Mouse (Mus musculus): ENCODE measurements at regions not wholly inside any gene's neighbourhood (a gene's known extent, or its start where the extent isn't known, plus 50 kb on each side); places are given as distances from the start of the nearest gene placed in this dataset.

- H3K4me1 ChIP-seq (ENCODE audit: control insufficient read depth, insufficient read depth, insufficient read length, low read length): no peaks in the 10 kb centered on the region
- H3K27ac ChIP-seq (replicated peaks; ENCODE audit: low read depth, low read length): no peak overlapping the region
- no peak overlapping the region for H3K4me3 ChIP-seq (ENCODE audit: insufficient read depth, low read depth, low read length)
These were observed 187.1 kb upstream of the Atp2b1 start for GRCm38 (mm10) chr10:98727130-98727529.

DNA sequence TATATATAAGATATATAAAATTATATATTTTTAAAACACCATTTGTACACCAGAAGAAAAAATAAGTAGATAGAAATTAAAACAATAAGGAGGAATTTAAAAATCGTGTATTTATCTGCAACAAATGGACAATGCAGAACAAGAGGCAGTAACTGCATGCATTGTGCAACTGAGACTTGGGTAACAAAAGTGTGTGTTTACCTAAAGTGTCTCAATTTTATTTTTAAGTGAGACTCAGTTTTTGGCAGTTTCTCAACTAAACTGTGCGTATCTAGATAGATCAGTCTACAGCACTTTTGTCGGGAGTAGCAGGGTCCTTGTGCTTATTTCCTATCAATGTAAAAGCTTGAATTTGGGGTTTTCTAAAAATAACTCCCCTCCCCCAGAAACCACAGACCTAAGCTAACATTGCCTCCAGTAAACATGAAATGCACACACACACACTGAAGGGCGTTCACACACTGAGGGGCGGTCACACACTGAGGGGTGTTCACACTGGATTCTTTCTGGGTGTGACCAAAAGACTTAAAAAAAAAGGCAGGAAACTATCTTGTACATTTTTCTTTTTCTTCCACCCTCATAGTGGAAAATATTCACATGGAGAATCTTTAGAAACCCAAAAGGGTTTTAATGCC lies 185.7 kb upstream of the Atp2b1 start:
- no peak overlapping the region for H3K27ac ChIP-seq (replicated peaks; ENCODE audit: low read depth, low read length)
- no peak overlapping the region for H3K4me3 ChIP-seq (ENCODE audit: insufficient read depth, low read depth, low read length)
- no peaks in the 10 kb centered on the region for H3K4me1 ChIP-seq (ENCODE audit: control insufficient read depth, insufficient read depth, insufficient read length, low read length)

- H3K27ac ChIP-seq (replicated peaks; ENCODE audit: low read depth, low read length): no peak overlapping the region
- H3K4me1 ChIP-seq (ENCODE audit: control insufficient read depth, insufficient read depth, insufficient read length, low read length): no peaks in the 10 kb centered on the region
- H3K4me3 ChIP-seq (ENCODE audit: insufficient read depth, low read depth, low read length): no peak overlapping the region
These were observed 180.1 kb upstream of the Atp2b1 start for GRCm38 (mm10) chr10:98733950-98734585.

DNA sequence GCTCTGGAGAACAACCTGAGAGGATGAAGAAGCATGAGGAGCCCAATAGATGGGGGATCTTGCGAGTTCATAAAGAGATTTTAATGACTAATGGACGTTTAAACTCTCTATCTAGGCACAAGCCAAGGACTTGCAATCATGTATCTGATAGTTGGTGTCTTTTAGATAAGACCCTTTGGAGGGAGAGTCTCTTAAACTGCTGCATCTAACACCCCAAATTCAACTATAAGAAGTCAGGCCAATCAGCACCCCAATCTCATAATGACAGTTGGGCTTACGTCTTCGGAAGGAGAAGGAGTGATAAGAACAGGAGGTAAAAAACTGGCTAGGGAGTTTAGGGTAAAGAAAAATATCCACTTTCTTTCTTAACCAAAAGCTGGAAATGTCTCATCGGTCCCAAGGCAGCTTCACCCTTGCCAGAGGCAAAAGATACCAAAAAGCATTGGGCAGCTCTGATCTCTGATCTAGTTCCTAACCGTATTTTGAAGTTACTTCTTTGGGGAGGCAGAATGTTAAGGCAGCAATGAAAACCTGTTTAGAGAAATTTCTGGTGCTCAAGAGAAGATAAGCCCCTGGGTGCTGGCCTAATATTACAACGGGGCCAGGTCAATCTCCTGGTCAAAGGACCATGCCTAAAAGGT lies 173.6 kb upstream of the Atp2b1 start:
- Histone ChIP-seq H3K4me3 (ENCODE audit: insufficient read depth, low read depth, low read length) (no peak overlapping the region), H3K27ac (replicated peaks; ENCODE audit: low read depth, low read length) (no peak overlapping the region), H3K4me1 (ENCODE audit: control insufficient read depth, insufficient read depth, insufficient read length, low read length) (0 out of 2 replicates have a peak, but pooled peaks cover 3% of the 10 kb centered on the region)

- Histone ChIP-seq H3K27ac (replicated peaks; ENCODE audit: low read depth, low read length) (no peak overlapping the region), H3K4me1 (ENCODE audit: control insufficient read depth, insufficient read depth, insufficient read length, low read length) (0 out of 2 replicates have a peak, but pooled peaks cover 3% of the 10 kb centered on the region), H3K4me3 (ENCODE audit: insufficient read depth, low read depth, low read length) (no peak overlapping the region)
These were observed 172.8 kb upstream of the Atp2b1 start for GRCm38 (mm10) chr10:98741398-98741797.

- no peak overlapping the region for H3K4me3 ChIP-seq (ENCODE audit: insufficient read depth, low read depth, low read length)
- no peak overlapping the region for H3K27ac ChIP-seq (replicated peaks; ENCODE audit: low read depth, low read length)
- 0 out of 2 replicates have a peak, but pooled peaks cover 3% of the 10 kb centered on the region for H3K4me1 ChIP-seq (ENCODE audit: control insufficient read depth, insufficient read depth, insufficient read length, low read length)
These were observed 171.2 kb upstream of the Atp2b1 start for GRCm38 (mm10) chr10:98742822-98743605.

DNA sequence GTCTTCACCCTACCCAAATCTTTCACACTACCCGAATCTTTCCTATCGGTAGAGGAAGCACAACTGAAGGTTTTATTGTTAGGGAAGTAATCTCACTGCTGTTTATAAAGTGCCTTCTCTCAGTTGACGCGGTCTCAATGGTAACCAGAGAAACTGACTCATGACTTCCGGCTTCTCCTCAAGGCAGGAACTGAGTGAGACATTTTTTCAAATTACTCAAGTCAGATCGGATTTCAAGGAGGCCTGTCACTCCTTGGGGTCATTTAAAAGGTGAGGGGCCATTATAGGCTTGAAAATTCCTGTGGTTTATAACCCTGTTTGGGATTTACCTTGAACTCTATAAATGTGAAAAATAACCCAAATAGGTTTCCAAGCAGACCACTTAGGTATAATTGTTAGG lies 170.0 kb upstream of the Atp2b1 start:
- Histone ChIP-seq H3K27ac (replicated peaks; ENCODE audit: low read depth, low read length) (no peak overlapping the region), H3K4me1 (ENCODE audit: control insufficient read depth, insufficient read depth, insufficient read length, low read length) (0 out of 2 replicates have a peak, but pooled peaks cover 3% of the 10 kb centered on the region), H3K4me3 (ENCODE audit: insufficient read depth, low read depth, low read length) (no peak overlapping the region)

GRCm38 (mm10) chr10:98744662-98745061 lies 169.5 kb upstream of the Atp2b1 start:
- H3K27ac ChIP-seq (replicated peaks; ENCODE audit: low read depth, low read length): no peak overlapping the region
- H3K4me1 ChIP-seq (ENCODE audit: control insufficient read depth, insufficient read depth, insufficient read length, low read length): 0 out of 2 replicates have a peak, but pooled peaks cover 3% of the 10 kb centered on the region
- no peak overlapping the region for H3K4me3 ChIP-seq (ENCODE audit: insufficient read depth, low read depth, low read length)

DNA sequence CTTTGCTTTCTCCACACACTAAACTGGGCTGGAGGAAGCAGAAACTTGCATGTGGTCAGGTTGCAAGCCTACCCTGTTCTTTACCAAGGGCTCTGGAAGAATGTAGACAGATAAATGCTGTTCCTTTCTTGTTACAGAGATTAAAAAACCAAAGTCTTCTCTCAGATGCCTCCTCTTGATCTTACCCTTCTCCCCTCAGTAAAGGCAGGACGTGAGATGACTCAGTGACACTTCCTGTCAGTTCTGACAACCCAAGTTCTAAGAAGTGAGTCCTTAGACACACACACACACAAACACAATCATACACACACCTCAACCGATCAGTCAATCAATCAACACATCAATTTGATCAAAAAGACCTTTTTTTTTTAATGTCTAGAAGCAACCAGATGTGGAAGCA lies 168.8 kb upstream of the Atp2b1 start:
- H3K27ac ChIP-seq (replicated peaks; ENCODE audit: low read depth, low read length): no peak overlapping the region

DNA sequence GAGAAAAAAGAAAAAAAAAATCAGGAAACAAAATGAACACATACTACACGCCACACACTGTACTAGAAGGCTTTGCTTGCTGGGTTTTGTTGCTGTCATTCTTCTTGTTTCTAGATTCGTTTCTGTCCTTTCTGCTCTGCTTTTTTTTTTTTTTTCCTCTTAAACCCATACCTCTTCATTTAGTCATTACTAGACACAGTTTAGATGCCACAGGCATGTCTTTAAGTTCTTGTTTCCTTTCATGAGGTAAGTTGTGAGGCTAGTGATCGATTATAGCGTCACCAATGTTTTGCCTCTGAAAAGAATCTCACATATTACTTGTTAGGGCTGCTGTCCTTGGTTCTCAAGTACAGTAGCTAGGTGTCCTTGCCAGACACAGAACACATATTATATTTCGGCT lies 168.3 kb upstream of the Atp2b1 start:
- H3K27ac ChIP-seq (replicated peaks; ENCODE audit: low read depth, low read length): no peak overlapping the region
- 0 out of 2 replicates have a peak, but pooled peaks cover 3% of the 10 kb centered on the region for H3K4me1 ChIP-seq (ENCODE audit: control insufficient read depth, insufficient read depth, insufficient read length, low read length)
- H3K4me3 ChIP-seq (ENCODE audit: insufficient read depth, low read depth, low read length): no peak overlapping the region

More for the DNA sequence above, 168.8 kb upstream of the Atp2b1 start:
- Histone ChIP-seq H3K4me1 (ENCODE audit: control insufficient read depth, insufficient read depth, insufficient read length, low read length) (0 out of 2 replicates have a peak, but pooled peaks cover 3% of the 10 kb centered on the region), H3K4me3 (ENCODE audit: insufficient read depth, low read depth, low read length) (no peak overlapping the region)

DNA sequence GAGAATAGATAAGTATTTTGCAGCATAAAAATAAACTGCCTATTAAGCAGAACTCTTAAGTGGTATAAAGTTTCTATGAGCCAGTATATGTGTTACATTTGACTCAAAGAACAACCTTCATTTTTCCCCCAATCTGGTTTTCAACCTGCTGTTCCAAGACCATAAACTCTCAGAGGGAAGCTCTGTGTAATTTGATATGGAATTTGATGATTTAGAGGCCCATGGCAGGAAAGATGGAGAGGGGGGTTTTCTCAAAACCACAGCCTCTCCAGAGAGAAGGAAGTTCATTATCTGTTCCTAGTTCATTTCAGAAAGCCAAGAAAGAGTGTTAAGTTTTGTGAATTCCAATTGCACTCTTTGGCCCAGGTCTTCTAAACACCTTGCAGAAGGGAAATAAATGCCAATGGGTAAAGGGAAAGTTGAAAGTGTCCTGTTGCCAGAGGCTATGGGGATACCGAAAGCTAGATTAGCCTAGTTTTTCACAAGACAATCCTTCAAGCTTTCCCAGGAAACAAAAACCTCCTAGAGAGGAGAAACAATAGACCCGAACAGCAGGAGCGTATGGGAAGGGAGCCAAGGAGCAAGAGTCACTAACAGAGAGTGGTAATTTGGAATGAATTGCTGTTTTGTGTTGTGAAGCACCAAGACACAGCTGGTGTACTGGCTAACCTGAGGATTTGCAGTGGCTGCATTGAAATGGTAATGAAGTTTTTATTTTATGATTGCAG lies 165.2 kb upstream of the Atp2b1 start:
- Histone ChIP-seq H3K4me1 (ENCODE audit: control insufficient read depth, insufficient read depth, insufficient read length, low read length) (no peaks in the 10 kb centered on the region), H3K27ac (replicated peaks; ENCODE audit: low read depth, low read length) (no peak overlapping the region), H3K4me3 (ENCODE audit: insufficient read depth, low read depth, low read length) (no peak overlapping the region)

DNA sequence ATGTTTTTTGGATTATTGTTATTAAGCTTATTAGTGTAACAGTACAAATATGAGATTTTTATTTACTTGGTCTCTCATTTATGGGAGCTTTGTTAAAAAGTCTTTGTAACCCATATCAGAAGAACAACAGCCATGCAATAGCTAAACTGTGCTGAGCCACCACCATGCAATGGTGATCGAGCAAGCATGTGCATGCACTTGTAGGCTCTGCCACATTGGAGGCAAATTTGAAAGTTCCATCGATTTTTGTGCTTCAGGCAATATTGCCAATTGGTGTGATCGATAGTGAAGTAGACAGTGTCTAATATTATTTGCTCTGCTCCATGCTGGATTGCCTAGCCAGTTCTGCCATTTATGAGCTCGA lies 164.6 kb upstream of the Atp2b1 start:
- H3K4me1 ChIP-seq (ENCODE audit: control insufficient read depth, insufficient read depth, insufficient read length, low read length): no peaks in the 10 kb centered on the region
- H3K4me3 ChIP-seq (ENCODE audit: insufficient read depth, low read depth, low read length): no peak overlapping the region
- no peak overlapping the region for H3K27ac ChIP-seq (replicated peaks; ENCODE audit: low read depth, low read length)

DNA sequence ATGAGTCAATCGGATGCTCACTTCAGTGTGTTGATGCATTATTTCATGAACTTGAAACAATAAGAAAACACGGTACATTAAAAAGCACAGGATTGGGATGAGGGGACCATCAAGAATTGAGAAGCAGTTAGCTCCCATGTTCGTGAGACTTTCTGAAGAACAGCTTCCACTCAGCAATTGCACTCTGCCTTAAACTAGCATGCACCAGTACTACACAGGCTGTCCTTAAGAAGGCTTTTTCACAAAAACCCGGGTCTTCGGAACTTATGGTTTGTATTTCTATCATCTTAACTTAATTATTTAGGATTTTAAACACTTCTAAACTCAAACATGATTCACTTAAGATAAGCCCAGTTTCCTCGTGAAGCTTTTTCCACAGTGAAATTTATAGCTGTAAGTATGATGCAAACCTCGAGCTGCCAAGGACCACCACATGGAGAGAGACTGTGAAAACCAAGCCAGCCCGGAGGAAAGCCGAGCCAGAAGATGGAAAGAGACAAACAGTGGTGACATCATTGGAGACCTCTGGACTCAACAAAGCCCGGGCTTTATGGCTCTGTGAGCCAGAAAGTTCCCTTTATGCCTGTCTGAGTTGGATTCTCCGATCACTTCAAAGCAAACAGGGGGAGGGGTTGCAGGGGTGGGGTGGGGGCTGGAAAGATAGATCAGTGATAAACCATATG lies 162.7 kb upstream of the Atp2b1 start:
- Histone ChIP-seq H3K4me3 (ENCODE audit: insufficient read depth, low read depth, low read length) (no peak overlapping the region), H3K4me1 (ENCODE audit: control insufficient read depth, insufficient read depth, insufficient read length, low read length) (no peaks in the 10 kb centered on the region)

GRCm38 (mm10) chr10:98761080-98761479 lies 153.1 kb upstream of the Atp2b1 start:
- Histone ChIP-seq H3K27ac (replicated peaks; ENCODE audit: low read depth, low read length) (no peak overlapping the region), H3K4me1 (ENCODE audit: control insufficient read depth, insufficient read depth, insufficient read length, low read length) (no peaks in the 10 kb centered on the region), H3K4me3 (ENCODE audit: insufficient read depth, low read depth, low read length) (no peak overlapping the region)

More for the DNA sequence above, 162.7 kb upstream of the Atp2b1 start:
- no peak overlapping the region for H3K27ac ChIP-seq (replicated peaks; ENCODE audit: low read depth, low read length)
